Mouse (Mus musculus): ENCODE data around the gene Sgk1.
A peak's percentile ranks its signal among the peaks of the same experiment; 100 is the strongest.
"Not testable (repeated sequence)": the region's sequence is repeated elsewhere in the genome, so short reads cannot be mapped to it uniquely, and the experiment has no call there.

DNA sequence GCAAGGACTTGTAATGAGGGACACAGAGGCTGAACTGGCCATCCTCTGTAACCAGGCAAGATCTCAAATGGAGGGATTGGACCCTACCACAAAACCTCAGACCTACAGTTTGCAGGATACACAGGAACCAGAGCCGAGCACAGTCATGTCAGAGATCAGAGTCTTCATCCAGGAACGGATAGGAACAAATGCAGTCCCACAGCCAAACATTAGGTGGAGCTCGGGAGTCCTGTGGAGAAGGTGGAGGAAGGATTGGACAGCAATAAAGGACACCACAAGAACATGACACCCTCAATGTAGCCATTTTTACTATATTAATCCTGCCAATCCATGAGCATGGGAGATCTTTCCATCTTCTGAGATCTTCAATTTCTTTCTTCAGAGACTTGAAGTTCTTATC is 154.3 kb downstream of the Sgk1 start:
- TF ChIP-seq CTCF (IDR thresholded peaks at IDR 0.05; ENCODE audit: insufficient read depth, low read length), result peak; percentile 61
- TF ChIP-seq POLR2A (IDR thresholded peaks at IDR 0.05; ENCODE audit: borderline replicate concordance, extremely low read depth, low read depth, low read length), result not testable (repeated sequence)

All from lung, adult 2 months (tissue).